Mouse (Mus musculus) liver, embryonic 14.5 days (tissue): ENCODE measurements around the gene Triobp.

Experiments
- CTCF ChIP-seq: IDR thresholded peaks from 2 replicates; pipeline ENCODE4 v1.5.1; 2016; ENCODE audit warnings: antibody characterized with exemption, low read depth, control low read depth
- EP300 ChIP-seq: IDR thresholded peaks from 2 replicates; pipeline ENCODE4 v1.6.1; 2016; ENCODE audit warnings: antibody characterized with exemption, low read depth

GRCm38 (mm10) chr15:78960088-78960487 lies 12.6 kb downstream of the Triobp start:
- TF ChIP-seq EP300 (no peak), CTCF (no peak)
